ENCODE assay signal across 34 mouse cellular contexts in the genomic region with DNA sequence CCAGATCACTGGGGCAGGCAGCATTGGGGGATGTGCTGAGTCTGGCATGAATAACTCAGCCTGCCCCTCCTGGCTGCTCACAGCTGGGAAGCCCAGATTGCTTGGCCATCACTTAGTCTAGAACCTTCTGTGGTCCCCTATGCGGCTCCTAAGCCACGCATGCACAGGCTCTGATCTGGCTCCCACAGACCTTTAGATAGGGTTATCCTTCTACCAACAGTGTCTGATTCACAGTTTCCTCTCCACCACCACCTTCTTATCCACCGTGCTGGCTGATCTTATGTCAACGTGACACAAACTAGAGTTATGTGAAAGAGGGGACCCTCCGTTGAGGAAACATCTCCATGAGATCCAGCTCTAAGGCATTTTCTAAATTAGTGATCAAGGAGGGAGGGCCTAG. TPM values are rescaled to one million over a fixed set of nuclear protein-coding genes. Genes with fewer than 3 reads are reported as not detected.
"Had no signal": no experiment of that assay in that cellular context is flagged by ENCODE, and none has a peak within 500 bp of the region (broad histone marks: within the 10 kb centered on the region; RNA-seq: fewer than 3 reads in every experiment).

No protein-coding gene starts in this region.

- H3K4me3 ChIP-seq: gastrocnemius, adult 2 months; heart, embryonic 10.5 days; heart, embryonic 12.5 days; hindbrain, embryonic 10.5 days; hindbrain, embryonic 12.5 days; intestine, embryonic 15.5 days; limb, embryonic 13.5 days; limb, embryonic 15.5 days; liver, embryonic 12.5 days had no signal

- H3K4me1 ChIP-seq: heart, embryonic 10.5 days; hindbrain, embryonic 10.5 days; hindbrain, embryonic 12.5 days; liver, embryonic 12.5 days had no signal

- H3K27ac ChIP-seq: gastrocnemius, adult 2 months; heart, embryonic 10.5 days; hindbrain, embryonic 10.5 days; hindbrain, embryonic 12.5 days; hindbrain, embryonic 14.5 days; intestine, embryonic 15.5 days; limb, embryonic 13.5 days; limb, embryonic 15.5 days; liver, embryonic 12.5 days; liver, embryonic 14.5 days had no signal

- H3K36me3 ChIP-seq: heart, embryonic 10.5 days; heart, embryonic 12.5 days; hindbrain, embryonic 10.5 days; hindbrain, embryonic 12.5 days; intestine, embryonic 15.5 days; limb, embryonic 13.5 days; limb, embryonic 15.5 days; liver, embryonic 12.5 days had no signal

- H3K9me3 ChIP-seq: heart, embryonic 10.5 days; heart, embryonic 12.5 days; hindbrain, embryonic 10.5 days; hindbrain, embryonic 12.5 days; intestine, embryonic 15.5 days; limb, embryonic 13.5 days; limb, embryonic 15.5 days; liver, embryonic 12.5 days had no signal

- H3K27me3 ChIP-seq: hindbrain, embryonic 12.5 days; intestine, embryonic 15.5 days; limb, embryonic 13.5 days; limb, embryonic 15.5 days had no signal

- ATAC-seq: hindbrain, embryonic 16.5 days; inflammation-experienced regulatory T-cells, adult 6 months; intestine, embryonic 15.5 days; intestine, postnatal 0 days; liver, embryonic 12.5 days had no signal

- H3K9ac ChIP-seq: heart, embryonic 12.5 days; hindbrain, embryonic 12.5 days; hindbrain, embryonic 14.5 days; intestine, embryonic 15.5 days; limb, embryonic 13.5 days; limb, embryonic 15.5 days; liver, embryonic 12.5 days; liver, embryonic 14.5 days had no signal

- DNase-seq: gastrocnemius, adult 2 months; gastrocnemius, postnatal 10 days; gastrocnemius, postnatal 25 days; heart, adult 18-20 months; heart, postnatal 10 days; heart, postnatal 4 days; kidney, adult 18-20 months; kidney, adult 8-10 months; kidney, postnatal 10 days; kidney, postnatal 25 days; kidney, postnatal 4 days; left cerebral cortex, postnatal 4 days had no signal

RNA-seq across cellular contexts. Expression of a gene that starts 20.8 kb away (rescaled TPM):
- total RNA-seq: gastrocnemius, adult 2 months; gastrocnemius, postnatal 10 days; gastrocnemius, postnatal 25 days; granulocyte monocyte progenitor cell, adult 5-6 weeks; heart, adult 18-20 months; heart, adult 8-10 months; heart, postnatal 10 days; heart, postnatal 25 days; heart, postnatal 4 days; layer of hippocampus, postnatal 10 days; layer of hippocampus, postnatal 25 days; left cerebral cortex, postnatal 10 days; left cerebral cortex, postnatal 25 days; left cerebral cortex, postnatal 4 days; liver, adult 2 months had no signal
- polyA plus RNA-seq: hindbrain, embryonic 14.5 days; hindbrain, embryonic 16.5 days; inflammation-experienced regulatory T-cells, adult 6 months; intestine, postnatal 0 days; liver, adult 2 months had no signal

RNA-seq across cellular contexts. Expression of a gene that starts 36.8 kb away (rescaled TPM):
- total RNA-seq: gastrocnemius, adult 2 months; granulocyte monocyte progenitor cell, adult 5-6 weeks; layer of hippocampus, postnatal 10 days; layer of hippocampus, postnatal 25 days; left cerebral cortex, adult 8-10 months; left cerebral cortex, postnatal 10 days; left cerebral cortex, postnatal 25 days; left cerebral cortex, postnatal 4 days had no signal
- polyA plus RNA-seq: hindbrain, embryonic 14.5 days had no signal
